Mouse (Mus musculus): ENCODE results near the gene Stim2.
A peak's percentile ranks its signal among the peaks of the same experiment; 100 is the strongest.

Stim2 gene

GRCm38 (mm10) chr5:54051056-54051455, 52.8 kb downstream of the Stim2 start:
- DNase-seq, result peak; percentile 20

- no peak for DNase-seq
These were observed 53.9 kb downstream of the Stim2 start for GRCm38 (mm10) chr5:54052205-54052604.

GRCm38 (mm10) chr5:54053673-54054366, 55.5 kb downstream of the Stim2 start:
- DNase-seq, result no peak

GRCm38 (mm10) chr5:54056266-54056665, 58.0 kb downstream of the Stim2 start:
- no peak for DNase-seq

GRCm38 (mm10) chr5:54059998-54060397, 61.7 kb downstream of the Stim2 start:
- no peak for DNase-seq

GRCm38 (mm10) chr5:54062079-54062478, 63.8 kb downstream of the Stim2 start:
- DNase-seq, result no peak

GRCm38 (mm10) chr5:54067591-54067990, 69.3 kb downstream of the Stim2 start:
- no peak for DNase-seq

GRCm38 (mm10) chr5:54070549-54070948, 72.2 kb downstream of the Stim2 start:
- DNase-seq, result no peak

GRCm38 (mm10) chr5:54071288-54071687, 73.0 kb downstream of the Stim2 start:
- DNase-seq, result no peak

- no peak for DNase-seq
These were observed 73.4 kb downstream of the Stim2 start for GRCm38 (mm10) chr5:54071705-54072104.

GRCm38 (mm10) chr5:54073291-54073690, 75.0 kb downstream of the Stim2 start:
- DNase-seq, result peak; percentile 31

- no peak for DNase-seq
These were observed 81.7 kb downstream of the Stim2 start for GRCm38 (mm10) chr5:54079997-54080396.

GRCm38 (mm10) chr5:54087912-54088311, 89.6 kb downstream of the Stim2 start:
- DNase-seq, result no peak

GRCm38 (mm10) chr5:54098219-54098618, 99.9 kb downstream of the Stim2 start:
- no peak for DNase-seq

GRCm38 (mm10) chr5:54100916-54101315, 102.6 kb downstream of the Stim2 start:
- no peak for DNase-seq

- no peak for DNase-seq
These were observed 103.0 kb downstream of the Stim2 start for GRCm38 (mm10) chr5:54101318-54101717.

GRCm38 (mm10) chr5:54101960-54102359, 103.7 kb downstream of the Stim2 start:
- no peak for DNase-seq

- DNase-seq, result no peak
These were observed 108.4 kb downstream of the Stim2 start for GRCm38 (mm10) chr5:54106669-54107068.

GRCm38 (mm10) chr5:54107069-54107468, 108.8 kb downstream of the Stim2 start:
- no peak for DNase-seq

- no peak for DNase-seq
These were observed 110.8 kb downstream of the Stim2 start for GRCm38 (mm10) chr5:54109096-54109495.

GRCm38 (mm10) chr5:54110789-54111188, 112.5 kb downstream of the Stim2 start:
- no peak for DNase-seq

GRCm38 (mm10) chr5:54113284-54113683, 115.0 kb downstream of the Stim2 start:
- DNase-seq, result peak; percentile 76

GRCm38 (mm10) chr5:54116538-54116937, 118.2 kb downstream of the Stim2 start:
- DNase-seq, result no peak

- no peak for DNase-seq
These were observed 120.3 kb downstream of the Stim2 start for GRCm38 (mm10) chr5:54118410-54119212.

All from kidney, adult 9 months (tissue).